ENCODE assay signal across 21 mouse cellular contexts in the genomic region with DNA sequence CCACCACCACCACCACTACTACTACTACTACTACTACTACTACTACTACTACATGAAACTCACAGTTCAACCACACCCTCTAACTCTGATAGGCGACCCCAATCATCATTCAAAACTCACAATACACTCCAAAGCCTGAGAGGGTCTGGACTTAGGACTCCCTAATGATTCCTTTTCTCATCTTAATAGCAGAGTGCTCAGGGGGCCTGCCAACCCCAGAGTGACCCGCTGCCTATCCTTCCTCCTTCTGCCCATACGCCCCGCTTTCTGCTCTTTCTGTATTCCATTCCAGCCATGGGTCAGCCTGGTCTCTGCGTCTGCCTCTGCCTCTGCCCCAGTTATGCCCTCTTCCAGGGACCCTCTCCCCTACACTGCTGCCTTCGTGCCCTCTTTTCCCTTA. TPM values are rescaled to one million over a fixed set of nuclear protein-coding genes. Genes with fewer than 3 reads are reported as not detected.
A peak's percentile ranks its signal among the peaks of the same experiment; 100 is the strongest.
DNase-seq lines count a peak whose midpoint lies in the region; ATAC-seq lines count a peak whose summit lies in the region.
"Had no signal": no experiment of that assay in that cellular context is flagged by ENCODE, and none has a peak within 500 bp of the region (broad histone marks: within the 10 kb centered on the region; RNA-seq: fewer than 3 reads in every experiment).

No protein-coding gene starts in this region.

- WGBS in heart, embryonic 12.5 days, result 78% methylated on average over 6 of the region's 6 CpGs
- 89% methylated on average over 6 of the region's 6 CpGs for WGBS in midbrain, embryonic 11.5 days
- 83% methylated on average over 6 of the region's 6 CpGs for WGBS in midbrain, embryonic 10.5 days

- peaks cover 5% of the 10 kb centered on the region for H3K9me3 ChIP-seq in heart, embryonic 12.5 days (replicated peaks)
- H3K9me3 ChIP-seq in midbrain, embryonic 11.5 days (ENCODE audit: control insufficient read depth, low read length), result no peaks in the 10 kb centered on the region
- H3K9me3 ChIP-seq in midbrain, embryonic 10.5 days (replicated peaks), result no peaks in the 10 kb centered on the region
- H3K9me3 ChIP-seq: G1E had no signal

- peak; percentile 62 for DNase-seq in heart, adult 11 months
- DNase-seq in heart, adult 18-20 months, result no peak
- DNase-seq in heart, postnatal 4 days, result peak; percentile 2
- peak; percentile 68 for DNase-seq in midbrain, embryonic 11.5 days (ENCODE audit: low spot score, missing footprints)
- DNase-seq in midbrain, embryonic 10.5 days (ENCODE audit: low spot score), result no peak
- DNase-seq: adrenal gland, adult 2 months; adrenal gland, adult 8-10 months; adrenal gland, postnatal 10 days; adrenal gland, postnatal 14 days; adrenal gland, postnatal 25 days; adrenal gland, postnatal 36 days; B cell, adult 2 months; cerebellum, adult 11 months; cerebellum, adult 11-12 months; cerebellum, adult 18-20 months had no signal

- H3K36me3 ChIP-seq in heart, embryonic 12.5 days, result no peaks in the 10 kb centered on the region
- H3K36me3 ChIP-seq in midbrain, embryonic 11.5 days (ENCODE audit: control insufficient read depth, insufficient read depth, low read length), result no peaks in the 10 kb centered on the region
- no peaks in the 10 kb centered on the region for H3K36me3 ChIP-seq in midbrain, embryonic 10.5 days
- H3K36me3 ChIP-seq: G1E had no signal

- H3K4me1 ChIP-seq in heart, embryonic 12.5 days (replicated peaks), result no peaks in the 10 kb centered on the region
- no peaks in the 10 kb centered on the region for H3K4me1 ChIP-seq in midbrain, embryonic 11.5 days (ENCODE audit: control insufficient read depth, insufficient read depth, low read length)
- no peaks in the 10 kb centered on the region for H3K4me1 ChIP-seq in midbrain, embryonic 10.5 days

- no peak overlapping the region for H3K9ac ChIP-seq in heart, embryonic 12.5 days
- H3K9ac ChIP-seq in midbrain, embryonic 11.5 days (ENCODE audit: low read length), result no peak overlapping the region

- H3K4me2 ChIP-seq in heart, embryonic 12.5 days, result no peak overlapping the region
- no peak overlapping the region for H3K4me2 ChIP-seq in midbrain, embryonic 11.5 days

- no peak overlapping the region for H3K4me3 ChIP-seq in heart, embryonic 12.5 days
- H3K4me3 ChIP-seq in midbrain, embryonic 11.5 days (ENCODE audit: low read depth, low read length), result no peak overlapping the region
- no peak overlapping the region for H3K4me3 ChIP-seq in midbrain, embryonic 10.5 days

- no peak for ATAC-seq in heart, embryonic 12.5 days (ENCODE audit: insufficient number of reproducible peaks, low FRiP score)
- ATAC-seq in midbrain, embryonic 11.5 days (ENCODE audit: low FRiP score), result no peak
- ATAC-seq: activated CD4-positive, CD25-positive, alpha-beta regulatory T cell, adult 4 months; CD4-positive, CD25-positive, alpha-beta regulatory T cell, adult 4 months; Patski had no signal

- H3K27me3 ChIP-seq in heart, embryonic 12.5 days (replicated peaks), result peaks cover 14% of the 10 kb centered on the region
- no peaks in the 10 kb centered on the region for H3K27me3 ChIP-seq in midbrain, embryonic 11.5 days (ENCODE audit: control insufficient read depth, insufficient read depth, low read length)
- peaks cover 12% of the 10 kb centered on the region for H3K27me3 ChIP-seq in midbrain, embryonic 10.5 days (ENCODE audit: low read depth, poor library complexity, severe bottlenecking)
- H3K27me3 ChIP-seq: CH12.LX, Patski had no signal

- H3K27ac ChIP-seq in heart, embryonic 12.5 days (ENCODE audit: poor library complexity, severe bottlenecking), result no peak overlapping the region
- H3K27ac ChIP-seq in midbrain, embryonic 11.5 days (ENCODE audit: low read depth, low read length), result no peak overlapping the region
- H3K27ac ChIP-seq in midbrain, embryonic 10.5 days (replicated peaks), result no peak overlapping the region

RNA-seq across cellular contexts. Expression of gene Anapc4, which starts 46.1 kb away (rescaled TPM):
- total RNA-seq in heart, adult 18-20 months (2021), result 10 to 100 TPM; 28.8 to 31.5 TPM
- 10 to 100 TPM; 55.9 to 61.3 TPM for total RNA-seq in heart, postnatal 4 days (2021)
- polyA plus RNA-seq in heart, embryonic 12.5 days (2016; fragmentation: Nextera tagmentation; extraction: Ambion mirVana), result 80.9 and 81.0 TPM in 2 replicates
- 133 and 141 TPM in 2 replicates for polyA plus RNA-seq in midbrain, embryonic 11.5 days (2014; fragmentation: Nextera tagmentation; extraction: Ambion mirVana)
- polyA plus RNA-seq in midbrain, embryonic 10.5 days (2016; fragmentation: Nextera tagmentation; extraction: Ambion mirVana), result 106 and 120 TPM in 2 replicates

Comparison
In these comparisons a context has a peak if more than half of its experiments do, and no peak if none do; other contexts are left out.
1. DNase-seq: peak in heart, adult 11 months (single experiment), heart, postnatal 4 days (single experiment) and midbrain, embryonic 11.5 days (single experiment); none in heart, adult 18-20 months (0 of 2) and midbrain, embryonic 10.5 days (single experiment).